Mouse (Mus musculus) erythroblast, embryonic 14.5 days (primary cell): Measurements from ENCODE around the gene Robo3. TPM values are rescaled to one million over a fixed set of nuclear protein-coding genes. Genes with fewer than 3 reads are reported as not detected.

Source experiments
- H3K27me3 ChIP-seq: 2 replicates; pipeline ENCODE4 v1.6.1; 2012; ENCODE audit warnings: inconsistent platforms; ENCODE audit not compliant: control insufficient read depth
- H3K36me3 ChIP-seq: 2 replicates; pipeline ENCODE4 v1.6.1; 2012; ENCODE audit warnings: mild to moderate bottlenecking, inconsistent platforms; ENCODE audit not compliant: control insufficient read depth
- H3K4me1 ChIP-seq: 2 replicates; pipeline ENCODE4 v1.6.1; 2012; ENCODE audit warnings: inconsistent platforms; ENCODE audit not compliant: control insufficient read depth
- H3K4me3 ChIP-seq: replicated peaks from 2 replicates; pipeline ENCODE3; 2012; ENCODE audit warnings: moderate library complexity, mild to moderate bottlenecking, inconsistent platforms
- H3K9me3 ChIP-seq: 2 replicates; pipeline ENCODE4 v1.6.1; 2012; ENCODE audit warnings: low read length, inconsistent platforms, mixed read lengths; ENCODE audit not compliant: control insufficient read depth
- GATA1 ChIP-seq: IDR thresholded peaks from 2 replicates; pipeline ENCODE4 v1.6.1; 2012; ENCODE audit warnings: low read length, inconsistent platforms, mixed read lengths
- TAL1 ChIP-seq: IDR thresholded peaks from 3 replicates; pipeline ENCODE4 v1.6.1; 2012; ENCODE audit warnings: low read length, inconsistent platforms, mixed read lengths
- polyA plus RNA-seq: library from polyadenylated mRNA; stranded (reverse); fragments of >175 nt; gene quantifications from 2 replicates; pipeline ENCODE4 v1.2.3, GENCODE M21; 2012

The Robo3 gene
- polyA plus RNA-seq, 1 experiment = 0.08 TPM

DNA sequence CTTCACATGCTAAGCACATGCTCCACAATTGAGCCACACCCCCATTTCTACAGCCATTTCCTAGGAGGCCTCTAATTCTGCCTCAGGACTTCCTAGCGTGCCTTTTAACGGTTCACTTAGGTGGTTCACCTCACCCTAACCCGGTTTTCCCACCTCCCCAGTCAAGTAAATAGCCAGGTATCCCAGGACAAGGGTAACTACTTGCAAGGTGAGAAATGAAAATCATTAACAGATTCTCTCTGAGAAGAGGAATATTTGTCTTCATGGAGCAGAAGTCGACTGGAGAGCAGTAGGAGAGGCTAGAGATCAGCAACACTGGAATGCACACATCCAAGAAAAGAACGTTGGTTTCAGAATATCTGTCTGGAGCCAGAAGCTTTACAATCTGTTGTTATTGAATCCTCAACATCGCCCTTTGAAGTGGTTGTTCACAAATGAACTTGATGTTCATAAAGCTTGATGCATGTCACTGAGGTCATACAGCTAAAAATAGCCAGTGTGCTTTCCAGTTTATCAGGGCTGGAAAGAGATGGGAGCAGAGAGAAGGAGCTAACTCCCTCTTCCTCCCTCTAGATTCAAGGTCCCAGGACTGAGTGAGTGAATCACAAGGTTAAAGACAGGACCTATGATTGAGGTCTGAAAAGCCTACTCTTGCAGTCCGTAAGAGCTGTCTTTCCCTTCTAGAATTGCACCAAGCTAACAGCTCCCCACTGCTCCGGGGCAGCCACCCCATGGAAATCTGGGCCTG lies 23.2 kb downstream of the Robo3 start:
- no peaks in the 10 kb centered on the region for H3K36me3 ChIP-seq
- H3K4me3 ChIP-seq = no peak overlapping the region
- no peaks in the 10 kb centered on the region for H3K4me1 ChIP-seq
- H3K9me3 ChIP-seq = no peaks in the 10 kb centered on the region
- peaks cover 3% of the 10 kb centered on the region for H3K27me3 ChIP-seq
- TF ChIP-seq GATA1 (no peak), TAL1 (no peak)

DNA sequence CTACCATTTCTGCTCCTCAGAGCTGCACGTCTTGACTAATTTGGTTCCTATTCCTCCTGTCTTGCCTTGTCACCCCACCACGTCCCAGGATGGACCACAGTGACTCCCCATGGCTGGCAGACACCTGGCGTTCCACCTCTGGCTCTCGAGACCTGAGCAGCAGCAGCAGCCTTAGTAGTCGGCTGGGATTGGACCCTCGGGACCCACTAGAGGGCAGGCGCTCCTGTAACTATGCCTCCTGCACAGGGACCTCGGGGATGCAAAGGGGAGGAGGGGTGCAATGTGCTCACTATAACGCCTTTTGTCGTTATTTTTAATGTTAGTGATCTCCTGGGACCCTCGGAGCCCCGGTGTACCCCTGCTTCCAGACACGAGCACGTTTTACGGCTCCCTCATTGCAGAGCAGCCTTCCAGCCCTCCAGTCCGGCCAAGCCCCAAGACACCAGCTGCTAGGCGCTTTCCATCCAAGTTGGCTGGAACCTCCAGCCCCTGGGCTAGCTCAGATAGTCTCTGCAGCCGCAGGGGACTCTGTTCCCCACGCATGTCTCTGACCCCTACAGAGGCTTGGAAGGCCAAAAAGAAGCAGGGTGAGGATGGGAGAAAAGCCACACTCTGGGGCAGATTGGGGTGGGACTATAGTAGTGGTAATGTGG lies 25.1 kb downstream of the Robo3 start:
- peaks cover 3% of the 10 kb centered on the region for H3K27me3 ChIP-seq
- no peak overlapping the region for H3K4me3 ChIP-seq
- H3K4me1 ChIP-seq = no peaks in the 10 kb centered on the region
- H3K36me3 ChIP-seq = no peaks in the 10 kb centered on the region
- TF ChIP-seq TAL1 (no peak), GATA1 (no peak)
- H3K9me3 ChIP-seq = no peaks in the 10 kb centered on the region

DNA sequence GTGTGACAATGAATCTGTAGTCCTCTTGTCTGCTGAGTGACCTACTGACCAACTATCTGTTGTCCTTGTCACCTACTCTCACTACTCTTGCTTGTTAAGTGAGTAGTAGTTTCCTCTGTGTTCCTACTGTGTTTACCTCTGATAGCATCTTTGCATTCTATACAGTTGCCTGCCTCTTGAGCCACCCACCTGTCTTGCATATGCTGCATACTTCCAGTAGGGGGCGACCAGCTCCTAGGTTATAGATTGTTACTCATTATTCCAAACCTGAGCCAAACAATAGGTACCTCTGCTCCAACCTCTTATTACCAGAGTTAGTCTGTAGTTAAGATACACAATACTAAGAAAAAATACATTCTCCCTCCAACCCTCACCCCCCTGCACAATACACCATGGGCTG lies 26.7 kb downstream of the Robo3 start:
- TF ChIP-seq TAL1 = no peak
- TF ChIP-seq GATA1 = no peak
- Histone ChIP-seq H3K27me3 (peaks cover 3% of the 10 kb centered on the region), H3K36me3 (no peaks in the 10 kb centered on the region), H3K9me3 (no peaks in the 10 kb centered on the region), H3K4me1 (no peaks in the 10 kb centered on the region), H3K4me3 (no peak overlapping the region)

DNA sequence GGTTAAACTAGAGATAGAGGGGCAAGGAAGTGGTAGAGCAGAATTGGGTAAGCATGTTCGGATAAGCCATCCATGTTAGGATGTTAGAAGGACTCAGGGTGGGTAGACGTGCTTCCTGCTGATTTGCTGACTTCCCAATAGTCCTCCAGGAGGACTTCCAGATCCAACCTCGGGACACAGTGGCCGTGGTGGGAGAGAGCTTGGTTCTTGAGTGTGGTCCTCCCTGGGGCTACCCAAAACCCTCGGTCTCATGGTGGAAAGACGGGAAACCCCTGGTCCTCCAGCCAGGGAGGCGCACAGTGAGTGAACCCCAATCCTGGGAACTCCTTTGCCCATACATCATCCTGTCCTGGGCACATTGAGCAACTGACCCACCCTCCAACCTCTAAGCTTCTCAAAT lies 30.0 kb downstream of the Robo3 start:
- Histone ChIP-seq H3K4me3 (no peak overlapping the region), H3K4me1 (no peaks in the 10 kb centered on the region), H3K27me3 (peaks cover 3% of the 10 kb centered on the region), H3K9me3 (no peaks in the 10 kb centered on the region), H3K36me3 (no peaks in the 10 kb centered on the region)
- TF ChIP-seq TAL1 (no peak), GATA1 (no peak)

DNA sequence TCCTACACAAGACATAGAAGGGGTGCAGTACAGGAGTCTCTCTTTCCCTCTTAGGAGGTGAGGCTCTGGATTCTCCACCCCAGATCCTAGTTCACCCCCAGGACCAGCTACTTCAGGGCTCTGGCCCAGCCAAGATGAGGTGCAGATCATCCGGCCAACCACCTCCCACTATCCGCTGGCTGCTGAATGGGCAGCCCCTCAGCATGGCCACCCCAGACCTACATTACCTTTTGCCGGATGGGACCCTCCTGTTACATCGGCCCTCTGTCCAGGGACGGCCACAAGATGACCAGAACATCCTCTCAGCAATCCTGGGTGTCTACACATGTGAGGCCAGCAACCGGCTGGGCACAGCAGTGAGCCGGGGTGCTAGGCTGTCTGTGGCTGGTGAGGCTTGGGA lies 30.5 kb downstream of the Robo3 start:
- Histone ChIP-seq H3K4me3 (no peak overlapping the region), H3K27me3 (no peaks in the 10 kb centered on the region; the same call in 1 of the 2 replicates), H3K4me1 (no peaks in the 10 kb centered on the region), H3K36me3 (no peaks in the 10 kb centered on the region), H3K9me3 (no peaks in the 10 kb centered on the region)
- TF ChIP-seq TAL1 (no peak), GATA1 (no peak)

DNA sequence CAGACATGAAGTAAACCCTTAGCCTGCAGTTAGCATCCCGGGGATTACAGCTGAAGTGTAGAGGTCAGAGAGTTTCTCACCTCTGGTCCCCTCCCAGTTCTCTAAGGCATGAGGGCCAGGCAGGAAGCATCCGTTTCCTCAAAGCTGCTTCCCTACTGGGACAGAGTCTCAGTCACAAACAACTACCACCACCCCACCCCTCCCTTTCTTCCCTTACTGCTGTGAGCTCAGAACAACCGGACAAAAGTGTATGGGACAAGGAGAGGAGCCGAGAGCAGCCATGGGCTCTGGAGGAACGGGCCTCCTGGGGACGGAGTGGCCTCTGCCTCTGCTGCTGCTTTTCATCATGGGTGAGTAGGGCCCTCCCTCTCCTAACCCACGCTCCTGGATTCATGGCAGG lies 31.2 kb downstream of the Robo3 start, which contains the start of gene Robo4:
Robo4 (plus strand) TSS at position 96 of the 400 bp plus-strand sequence.
- no peaks in the 10 kb centered on the region for H3K4me1 ChIP-seq
- H3K9me3 ChIP-seq = no peaks in the 10 kb centered on the region
- no peaks in the 10 kb centered on the region for H3K36me3 ChIP-seq
- TF ChIP-seq TAL1 = no peak
- TF ChIP-seq GATA1 = no peak
- H3K4me3 ChIP-seq = no peak within 1 kb of the TSS
- no peaks in the 10 kb centered on the region for H3K27me3 ChIP-seq

DNA sequence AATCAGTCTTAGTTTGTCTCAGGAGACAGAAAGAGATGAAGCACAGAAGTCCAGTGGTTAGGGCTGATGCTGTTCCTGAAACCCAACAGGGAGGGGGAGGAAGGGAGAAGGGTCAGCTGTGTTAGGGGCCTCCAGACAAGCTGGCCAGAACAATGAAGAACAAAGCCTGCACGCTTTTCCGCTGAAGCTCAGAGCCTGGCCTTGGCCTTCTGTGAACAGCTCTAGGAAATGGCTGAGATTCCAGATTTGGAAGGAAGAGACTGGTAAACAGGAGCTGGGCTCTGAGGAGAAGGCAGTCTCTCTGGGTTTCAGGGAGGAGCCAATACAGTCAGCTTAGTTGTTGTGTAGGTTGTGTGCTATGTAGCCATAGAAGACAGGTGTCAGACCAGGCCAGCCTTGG lies 32.5 kb downstream of the Robo3 start:
- no peaks in the 10 kb centered on the region for H3K27me3 ChIP-seq
- no peak for TF ChIP-seq TAL1
- TF ChIP-seq GATA1 = no peak
- H3K9me3 ChIP-seq = no peaks in the 10 kb centered on the region
- no peaks in the 10 kb centered on the region for H3K4me1 ChIP-seq
- H3K4me3 ChIP-seq = no peak overlapping the region
- no peaks in the 10 kb centered on the region for H3K36me3 ChIP-seq

DNA sequence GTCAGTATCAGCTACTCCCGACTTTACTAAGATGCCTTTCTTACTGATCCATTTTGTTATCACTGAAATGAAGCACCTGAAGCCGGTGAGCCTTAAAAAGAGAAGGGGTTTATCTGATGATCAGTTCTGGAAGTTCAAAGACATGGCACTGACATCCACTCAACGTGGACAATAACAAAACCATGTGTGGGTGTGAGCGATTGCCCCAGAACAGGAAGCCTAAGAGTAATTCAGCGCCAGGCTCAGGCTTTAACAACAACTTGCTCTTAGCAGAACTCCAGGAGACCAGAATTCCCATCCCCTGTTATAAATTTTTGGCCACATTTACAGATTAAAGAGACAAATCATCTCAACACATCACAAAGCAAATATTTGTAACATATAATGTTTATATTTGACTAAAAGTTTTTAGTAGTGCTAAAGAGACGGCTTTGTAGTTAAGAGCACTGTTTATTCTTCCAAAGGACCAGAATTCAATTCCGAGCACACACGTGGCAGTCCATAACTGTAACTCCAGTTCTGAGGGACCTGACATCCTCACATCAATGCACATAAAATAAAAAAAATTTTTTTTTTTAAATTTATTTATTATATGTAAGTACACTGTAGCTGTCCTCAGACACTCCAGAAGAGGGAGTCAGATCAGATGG lies 39.4 kb downstream of the Robo3 start:
- TF ChIP-seq GATA1 (no peak), TAL1 (no peak)
- Histone ChIP-seq H3K9me3 (no peaks in the 10 kb centered on the region), H3K27me3 (no peaks in the 10 kb centered on the region), H3K4me3 (no peak overlapping the region), H3K4me1 (no peaks in the 10 kb centered on the region), H3K36me3 (no peaks in the 10 kb centered on the region)

DNA sequence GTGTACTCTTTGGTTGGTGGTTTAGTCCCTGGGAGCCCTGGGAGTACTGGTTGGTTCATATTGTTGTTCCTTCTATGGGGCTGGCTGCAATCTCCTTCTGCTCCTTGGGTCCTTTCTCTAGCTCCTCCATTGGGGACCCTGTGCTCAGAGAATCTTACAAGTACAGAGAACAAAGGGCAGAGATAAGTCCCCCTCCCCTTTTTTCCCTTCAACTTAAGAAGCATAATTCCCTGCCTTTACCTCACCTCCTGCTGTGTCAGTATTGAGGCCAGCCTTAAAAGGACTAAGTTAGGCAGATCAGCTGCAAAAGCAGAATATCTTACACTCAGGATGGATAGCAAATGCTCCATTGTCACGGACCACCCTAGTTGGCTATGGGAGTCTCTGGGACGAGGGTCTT lies 41.0 kb downstream of the Robo3 start:
- Histone ChIP-seq H3K27me3 (no peaks in the 10 kb centered on the region; the same call in 1 of the 2 replicates), H3K36me3 (no peaks in the 10 kb centered on the region), H3K4me1 (no peaks in the 10 kb centered on the region), H3K9me3 (no peaks in the 10 kb centered on the region), H3K4me3 (no peak overlapping the region)
- TF ChIP-seq TAL1 (no peak), GATA1 (no peak)
